Mouse (Mus musculus) left cerebral cortex, adult 8-10 months (tissue): Measurements from ENCODE around the gene Kank4. TPM values are rescaled to one million over a fixed set of nuclear protein-coding genes. Genes with fewer than 3 reads are reported as not detected.
"Not testable (repeated sequence)": the region's sequence is repeated elsewhere in the genome, so short reads cannot be mapped to it uniquely, and the experiment has no call there.

Experiments used
- DNase-seq, 2 experiments: peaks; one replicate each; pipeline ENCODE4 v3.0.0; 2022; ENCODE audit warnings: low spot score in 2 of 2
- total RNA-seq, 4 experiments: library from RNA; stranded (reverse); gene quantifications; 2 replicates each; pipeline ENCODE4 v1.2.4; 2022

Gene Kank4
- total RNA-seq, 4 experiments from 2014 or later: 3.9 to 4.4 (median 4.3) TPM

- DNase-seq: no peak
Observed at GRCm38 (mm10) chr4:98834782-98835181, 17.4 kb upstream of the Kank4 start.

- DNase-seq: no peak
Observed at GRCm38 (mm10) chr4:98831726-98832125, 14.4 kb upstream of the Kank4 start.

- DNase-seq: no peak
Observed at GRCm38 (mm10) chr4:98826701-98827100, 9.4 kb upstream of the Kank4 start.

- DNase-seq: not testable (repeated sequence)
Observed at GRCm38 (mm10) chr4:98823740-98824139, 6.4 kb upstream of the Kank4 start, which contains the start of gene I0C0044D17Rik. I0C0044D17Rik (minus strand) TSS chr4:98823840.

GRCm38 (mm10) chr4:98823047-98823446 is 5.7 kb upstream of the Kank4 start:
- no peak for DNase-seq

- no peak for DNase-seq
Observed at GRCm38 (mm10) chr4:98822478-98822877, 5.1 kb upstream of the Kank4 start.

- DNase-seq: no peak
Observed at GRCm38 (mm10) chr4:98819216-98819755, 1.9 kb upstream of the Kank4 start.

GRCm38 (mm10) chr4:98816807-98817183 is 542 bp downstream of the Kank4 start:
- no peak for DNase-seq

GRCm38 (mm10) chr4:98806306-98806705 is 11.0 kb downstream of the Kank4 start:
- no peak for DNase-seq

- DNase-seq: no peak
Observed at GRCm38 (mm10) chr4:98805291-98806048, 11.9 kb downstream of the Kank4 start.

GRCm38 (mm10) chr4:98804476-98805134 is 12.7 kb downstream of the Kank4 start:
- no peak for DNase-seq

- no peak for DNase-seq
Observed at GRCm38 (mm10) chr4:98801775-98802174, 15.6 kb downstream of the Kank4 start.

GRCm38 (mm10) chr4:98800824-98801223 is 16.5 kb downstream of the Kank4 start:
- DNase-seq: no peak

- DNase-seq: no peak
Observed at GRCm38 (mm10) chr4:98796591-98797341, 20.6 kb downstream of the Kank4 start.

GRCm38 (mm10) chr4:98795241-98795640 is 22.1 kb downstream of the Kank4 start:
- DNase-seq: no peak

- no peak for DNase-seq
Observed at GRCm38 (mm10) chr4:98793486-98793885, 23.9 kb downstream of the Kank4 start.

GRCm38 (mm10) chr4:98790721-98791120 is 26.6 kb downstream of the Kank4 start:
- DNase-seq: no peak

- no peak for DNase-seq
Observed at GRCm38 (mm10) chr4:98789861-98790311, 27.5 kb downstream of the Kank4 start.

GRCm38 (mm10) chr4:98789133-98789765 is 28.1 kb downstream of the Kank4 start:
- DNase-seq: no peak

GRCm38 (mm10) chr4:98786281-98786680 is 31.1 kb downstream of the Kank4 start:
- DNase-seq: no peak

- no peak for DNase-seq
Observed at GRCm38 (mm10) chr4:98785851-98786250, 31.5 kb downstream of the Kank4 start.
